Mouse (Mus musculus) liver, postnatal 0 days (tissue): ENCODE data around the gene Cfap161. TPM values are rescaled to one million over a fixed set of nuclear protein-coding genes. Genes with fewer than 3 reads are reported as not detected.

Experiments used
- ATAC-seq: fragments of 200-750 bp; cut with Nextera tagmentation; 2 replicates; pipeline ENCODE4 v1.8.0; 2017; ENCODE audit warnings: mild to moderate bottlenecking, moderate library complexity
- DNase-seq: peaks from one replicate; pipeline ENCODE4 v3.0.0-alpha.2; 2016
- H3K27ac ChIP-seq: fragments of 300-500 bp; sonication (generic); 2 replicates; pipeline ENCODE4 v1.5.1; 2014; ENCODE audit warnings: antibody characterized with exemption, moderate library complexity, mild to moderate bottlenecking, low read depth
- H3K27me3 ChIP-seq: fragments of 300-500 bp; sonication (generic); 2 replicates; pipeline ENCODE4 v1.6.1; 2014; ENCODE audit warnings: low read length, control low read depth, mixed read lengths; ENCODE audit not compliant: insufficient read depth
- H3K36me3 ChIP-seq: fragments of 300-500 bp; sonication (generic); replicated peaks from 2 replicates; pipeline ENCODE4 v1.6.1; 2014; ENCODE audit warnings: mild to moderate bottlenecking, control low read depth, low read length, moderate library complexity, mixed read lengths; ENCODE audit not compliant: insufficient read depth
- H3K4me1 ChIP-seq: fragments of 300-500 bp; sonication (generic); 2 replicates; pipeline ENCODE4 v1.6.1; 2014; ENCODE audit warnings: antibody characterized with exemption, mild to moderate bottlenecking, control low read depth; ENCODE audit not compliant: insufficient read depth
- H3K4me2 ChIP-seq: fragments of 300-500 bp; sonication (generic); 2 replicates; pipeline ENCODE4 v1.6.1; 2014; ENCODE audit warnings: low read depth, mild to moderate bottlenecking, low read length, moderate library complexity, mixed read lengths
- H3K4me3 ChIP-seq: fragments of 300-500 bp; sonication (generic); 2 replicates; pipeline ENCODE4 v1.5.1; 2014; ENCODE audit warnings: low read depth, low read length
- H3K9ac ChIP-seq: fragments of 300-500 bp; sonication (generic); replicated peaks from 2 replicates; pipeline ENCODE4 v1.6.1; 2014; ENCODE audit warnings: mild to moderate bottlenecking, moderate library complexity
- H3K9me3 ChIP-seq: fragments of 300-500 bp; sonication (generic); 2 replicates; pipeline ENCODE4 v1.6.1; 2016; ENCODE audit warnings: mild to moderate bottlenecking, control low read depth, low read length, mixed read lengths
- CTCF ChIP-seq: sonication (generic); IDR thresholded peaks from 2 replicates; pipeline ENCODE4 v1.5.1; 2016; ENCODE audit warnings: antibody characterized with exemption, low read depth
- EP300 ChIP-seq: IDR thresholded peaks from 2 replicates; pipeline ENCODE4 v1.6.1; 2016; ENCODE audit warnings: antibody characterized with exemption, low read depth, mild to moderate bottlenecking
- WGBS: fragments of 180-500 bp; shearing (Covaris S2); extraction: QIAGEN DNeasy Blood & Tissue Kit; methylation state at CpG from one replicate; pipeline ENCODE4 v1.1.7; 2014; ENCODE audit not compliant: insufficient replicate concordance; 5-methylcytosine and 5-hydroxymethylcytosine counted together
- polyA plus RNA-seq: library from polyadenylated mRNA; unstranded; fragments of >200 nt; fragmentation: Nextera tagmentation; extraction: Ambion mirVana; gene quantifications from 2 replicates; pipeline ENCODE4 v1.2.1, GENCODE M21; 2015

Gene Cfap161
- not detected in 2 replicates for polyA plus RNA-seq

DNA sequence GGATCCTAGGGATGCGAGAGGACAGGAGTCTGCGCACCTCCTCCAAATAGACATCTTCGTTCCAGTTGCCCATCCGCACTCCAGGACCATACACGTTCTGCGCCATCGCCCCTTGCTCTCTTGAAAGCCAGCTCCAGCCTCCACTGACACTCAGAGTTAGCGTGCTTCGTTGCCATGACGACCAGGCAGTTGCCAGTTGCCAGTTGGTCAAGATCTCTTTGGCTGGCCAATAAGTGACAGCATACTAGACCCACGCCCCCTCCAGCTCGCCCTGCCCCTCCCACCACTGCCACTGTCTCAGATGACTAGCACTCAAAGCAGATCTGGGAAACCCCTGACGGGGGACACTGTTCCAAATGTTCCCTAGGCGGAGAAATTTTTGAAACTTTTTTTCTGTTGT, at the start of gene Cfap161:
TSS of gene Cfap161 (minus strand) at position 176 of the 400 bp plus-strand sequence.
- H3K9ac ChIP-seq: no peak within 1 kb of the TSS
- ATAC-seq (peak; percentile 58), DNase-seq (peak; percentile 60)
- TF ChIP-seq CTCF (no peak), EP300 (no peak)
- H3K9me3 ChIP-seq: no peaks in the 10 kb centered on the region
- no peak within 1 kb of the TSS for H3K27ac ChIP-seq
- no peaks in the 10 kb centered on the region for H3K4me1 ChIP-seq
- WGBS: 12% methylated on average over 14 of the region's 14 CpGs
- no peaks in the 10 kb centered on the region for H3K27me3 ChIP-seq
- H3K4me3 ChIP-seq: no peak within 1 kb of the TSS
- H3K36me3 ChIP-seq: no peaks in the 10 kb centered on the region
- H3K4me2 ChIP-seq: no peak within 1 kb of the TSS

DNA sequence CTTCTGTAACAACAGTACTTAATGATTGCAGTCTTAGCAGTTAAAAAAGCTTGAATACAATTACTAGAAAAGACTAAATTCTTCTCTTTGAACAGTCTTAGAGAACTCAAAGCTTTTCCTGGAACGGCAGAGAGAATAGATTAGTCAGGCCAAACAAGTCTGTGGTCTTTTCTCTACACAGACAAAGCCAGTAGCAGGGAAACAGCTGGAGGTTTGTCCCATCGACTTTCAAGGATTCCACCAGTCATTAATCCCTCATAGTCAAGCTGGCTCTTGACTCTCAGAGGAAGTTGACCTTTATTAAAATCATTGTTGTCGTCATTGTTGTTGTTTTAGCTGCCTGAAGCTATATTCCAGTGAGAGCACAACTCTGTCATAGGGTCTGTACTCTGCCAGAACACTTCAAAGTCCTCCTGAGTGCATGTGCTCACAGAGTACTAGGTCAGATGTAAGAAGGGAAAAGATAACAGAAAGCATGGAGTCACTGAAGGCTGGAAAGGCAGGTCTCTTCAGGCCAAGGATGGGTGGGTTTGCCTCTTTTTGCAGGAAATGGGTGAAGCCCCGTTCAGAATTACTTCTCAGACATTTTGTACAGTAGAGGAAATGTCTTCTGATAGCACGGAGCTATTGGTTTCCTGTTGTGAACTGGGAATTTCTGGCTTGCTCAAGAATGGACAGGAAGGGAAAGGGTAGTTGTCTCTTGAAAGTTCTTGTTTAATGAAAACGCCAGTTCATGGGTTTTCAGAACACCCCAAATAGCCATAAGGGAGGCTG, 48.0 kb upstream of the Cfap161 start:
- no peak for DNase-seq
- no peaks in the 10 kb centered on the region for H3K27me3 ChIP-seq
- TF ChIP-seq CTCF (no peak), EP300 (peak; percentile 48; the same call in 1 of the 2 replicates)
- whole genome bisulfite sequencing: 35% methylated on average over 6 of the region's 6 CpGs
- no peaks in the 10 kb centered on the region for H3K36me3 ChIP-seq
- peaks cover 21% of the 10 kb centered on the region for H3K4me1 ChIP-seq
- H3K9me3 ChIP-seq: no peaks in the 10 kb centered on the region
- H3K4me3 ChIP-seq: no peak overlapping the region
- no peak overlapping the region for H3K9ac ChIP-seq
- H3K4me2 ChIP-seq: no peak overlapping the region
- H3K27ac ChIP-seq: peak overlapping the region; percentile 57; the same call in 1 of the 2 replicates
- peak; percentile 69 for ATAC-seq

GRCm38 (mm10) chr7:83840076-83840475, 45.4 kb upstream of the Cfap161 start:
- Histone ChIP-seq H3K9me3 (no peaks in the 10 kb centered on the region), H3K27me3 (no peaks in the 10 kb centered on the region), H3K4me3 (no peak overlapping the region), H3K36me3 (no peaks in the 10 kb centered on the region), H3K9ac (no peak overlapping the region), H3K27ac (no peak overlapping the region), H3K4me1 (peaks cover 3% of the 10 kb centered on the region; the same call in 1 of the 2 replicates), H3K4me2 (no peak overlapping the region)
- TF ChIP-seq EP300 (no peak), CTCF (no peak)
- WGBS: 67% methylated on average over 2 of the region's 2 CpGs
- DNase-seq (no peak), ATAC-seq (no peak)

GRCm38 (mm10) chr7:83838525-83839224, 44.0 kb upstream of the Cfap161 start:
- no peak for TF ChIP-seq CTCF
- TF ChIP-seq EP300: no peak
- H3K27me3 ChIP-seq: no peaks in the 10 kb centered on the region
- peaks cover 6% of the 10 kb centered on the region for H3K4me1 ChIP-seq
- WGBS: 53% methylated on average over 5 of the region's 5 CpGs
- H3K9me3 ChIP-seq: no peaks in the 10 kb centered on the region
- no peak overlapping the region for H3K27ac ChIP-seq
- no peak overlapping the region for H3K9ac ChIP-seq
- H3K4me2 ChIP-seq: no peak overlapping the region
- no peak overlapping the region for H3K4me3 ChIP-seq
- DNase-seq: no peak
- H3K36me3 ChIP-seq: no peaks in the 10 kb centered on the region
- no peak for ATAC-seq

DNA sequence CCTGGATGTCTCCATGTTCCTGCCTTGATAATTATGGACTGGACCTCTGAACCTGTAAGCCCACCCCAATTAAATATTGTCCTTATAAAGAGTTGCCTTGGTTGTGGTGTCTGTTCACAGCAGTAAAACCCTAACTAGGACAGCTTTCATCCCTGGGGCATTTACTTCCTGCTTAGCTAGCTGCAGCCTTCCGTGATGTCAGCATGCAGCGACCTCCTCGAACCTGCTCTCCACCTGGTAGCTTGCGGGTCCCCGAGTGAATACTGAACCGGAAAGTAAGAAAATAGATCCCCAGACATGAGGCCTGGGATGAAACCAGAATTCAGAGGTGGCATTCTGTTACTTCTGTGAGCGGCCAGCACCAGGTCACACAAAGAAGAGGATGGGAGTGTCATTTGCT, 34.7 kb upstream of the Cfap161 start:
- ATAC-seq: no peak
- DNase-seq: no peak
- H3K4me2 ChIP-seq: no peak overlapping the region

DNA sequence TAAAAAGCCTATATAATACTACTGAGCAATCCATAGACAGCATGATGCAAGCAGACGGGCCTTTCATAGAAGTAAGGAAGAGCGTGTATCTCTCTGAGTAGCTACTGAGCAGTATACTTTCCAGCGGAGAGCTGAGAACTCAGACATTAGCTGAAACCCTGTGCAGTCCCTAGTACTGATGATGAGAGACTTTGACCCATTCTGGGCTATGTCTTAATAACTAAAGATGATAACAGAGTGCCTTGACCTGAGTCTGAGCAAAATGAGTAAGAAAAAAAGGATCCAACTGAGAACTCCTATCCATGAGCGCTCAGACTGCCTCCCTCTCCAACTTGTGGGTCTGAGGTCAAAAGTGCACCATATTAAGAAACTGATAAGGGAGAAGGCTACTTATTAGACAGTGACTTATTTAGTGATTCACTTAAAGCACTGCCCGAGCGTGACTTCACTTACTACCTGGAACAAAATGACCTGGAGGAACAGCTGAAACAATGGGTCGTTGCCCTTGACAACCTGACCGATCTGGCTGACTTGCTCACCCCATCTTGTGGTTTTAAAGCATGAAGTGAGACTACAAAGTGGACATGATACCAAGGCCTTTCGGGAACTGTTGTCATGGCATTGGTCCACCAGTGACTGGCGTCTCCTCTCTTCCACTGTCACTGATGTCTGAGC, 32.9 kb upstream of the Cfap161 start:
- Histone ChIP-seq H3K9me3 (no peaks in the 10 kb centered on the region), H3K27ac (no peak overlapping the region), H3K9ac (no peak overlapping the region), H3K27me3 (no peaks in the 10 kb centered on the region), H3K4me2 (no peak overlapping the region), H3K4me1 (no peaks in the 10 kb centered on the region), H3K4me3 (no peak overlapping the region), H3K36me3 (no peaks in the 10 kb centered on the region)
- ATAC-seq: no peak
- WGBS: 71% methylated on average over 10 of the region's 10 CpGs
- TF ChIP-seq EP300: no peak
- TF ChIP-seq CTCF: no peak
- DNase-seq: no peak

More for the DNA sequence above, 34.7 kb upstream of the Cfap161 start:
- no peak overlapping the region for H3K27ac ChIP-seq
- no peak overlapping the region for H3K9ac ChIP-seq
- no peaks in the 10 kb centered on the region for H3K9me3 ChIP-seq
- H3K36me3 ChIP-seq: no peaks in the 10 kb centered on the region
- H3K27me3 ChIP-seq: no peaks in the 10 kb centered on the region
- peaks cover 1% of the 10 kb centered on the region; the same call in 1 of the 2 replicates for H3K4me1 ChIP-seq
- 79% methylated on average over 7 of the region's 7 CpGs for WGBS
- no peak for TF ChIP-seq EP300
- no peak for TF ChIP-seq CTCF
- H3K4me3 ChIP-seq: no peak overlapping the region
